Mouse (Mus musculus) gastrocnemius, postnatal 4 days (tissue): ENCODE results near the gene Wdr70. TPM values are rescaled to one million over a fixed set of nuclear protein-coding genes. Genes with fewer than 3 reads are reported as not detected.

Experiments used
- DNase-seq, 2 experiments: peaks; one replicate each; pipeline ENCODE4 v3.0.0; 2021 to 2022; ENCODE audit warnings: low spot score in 2 of 2, mixed read lengths in 2 of 2
- microRNA-seq: library from miRNA; unstranded; fragments of <30 nt; microRNA quantifications from one replicate; pipeline ENCODE4 v1.2.0, GENCODE M21; 2021
- total RNA-seq, 2 experiments: library from RNA; stranded (reverse); gene quantifications; 2 replicates each; pipeline ENCODE4 v1.2.3; 2021

Gene Wdr70
- total RNA-seq, 2 experiments from 2014 or later, result 21.7 to 26.8 TPM

GRCm38 (mm10) chr15:7875879-7876278 is 223.1 kb downstream of the Wdr70 start:
- no peak for DNase-seq

- DNase-seq, result no peak
Measured at GRCm38 (mm10) chr15:7872473-7872872, 226.5 kb downstream of the Wdr70 start.

GRCm38 (mm10) chr15:7865305-7865704 is 233.7 kb downstream of the Wdr70 start:
- DNase-seq, result no peak

DNA sequence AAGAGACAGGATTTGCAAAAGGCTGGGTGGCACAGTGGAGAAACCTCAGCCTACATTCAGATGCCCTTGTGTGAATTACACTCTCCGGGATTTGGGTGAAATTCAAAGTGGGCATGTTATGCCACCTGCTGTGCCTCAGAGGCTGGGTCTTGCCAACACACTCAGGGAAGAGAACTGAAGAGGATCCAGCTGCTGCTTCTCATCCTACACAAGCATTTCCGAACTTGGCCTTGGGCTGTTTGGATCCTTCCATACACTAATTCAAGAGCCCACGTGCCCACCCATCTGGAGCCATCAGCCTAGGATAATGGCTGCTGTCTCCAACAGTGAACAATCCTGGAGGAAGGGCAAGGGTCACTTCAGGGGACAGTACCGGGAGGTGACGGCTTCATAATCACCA is 235.7 kb downstream of the Wdr70 start:
- DNase-seq, result no peak

DNA sequence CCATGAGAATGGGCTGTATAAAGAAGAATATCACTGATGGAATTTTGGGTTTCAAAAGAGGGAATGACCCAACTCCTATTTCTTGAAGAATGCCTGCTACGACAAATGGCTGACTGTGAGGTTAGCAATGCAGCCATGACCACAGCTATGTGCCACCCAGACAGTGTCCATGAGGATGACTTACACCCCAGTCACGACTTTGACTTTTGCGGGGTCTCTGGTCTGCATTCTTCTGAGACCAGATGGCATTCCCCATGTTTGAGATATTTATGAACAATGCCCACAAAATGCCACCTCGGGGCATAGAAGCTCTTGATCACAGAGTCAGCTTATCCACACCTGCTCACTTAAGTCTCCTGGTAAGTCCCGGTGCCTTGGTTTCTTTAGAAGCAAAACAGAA is 236.1 kb downstream of the Wdr70 start:
- DNase-seq, result no peak

GRCm38 (mm10) chr15:7858841-7859240 is 240.2 kb downstream of the Wdr70 start:
- DNase-seq, result no peak

- DNase-seq, result no peak
Measured at GRCm38 (mm10) chr15:7857418-7857817, 241.6 kb downstream of the Wdr70 start.

DNA sequence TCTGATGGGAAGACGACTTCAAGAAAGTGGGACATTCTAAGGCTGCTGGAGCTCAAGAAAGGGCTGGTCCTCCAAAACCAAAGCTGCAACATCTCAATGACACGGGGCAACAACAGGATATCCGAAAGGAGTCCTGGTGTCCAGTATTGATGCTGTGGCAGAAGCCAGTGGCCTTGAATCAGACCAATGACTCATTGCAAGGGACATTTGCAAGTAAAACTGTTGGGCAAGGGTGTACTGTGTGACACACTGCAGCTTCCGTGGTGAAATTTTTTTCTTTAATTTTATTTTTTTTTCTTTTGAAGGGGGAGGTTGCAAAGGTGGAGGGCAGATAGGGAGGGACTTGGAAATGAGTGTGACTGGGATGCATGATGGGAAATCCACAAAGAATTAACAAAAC is 256.6 kb downstream of the Wdr70 start:
- no peak for DNase-seq

DNA sequence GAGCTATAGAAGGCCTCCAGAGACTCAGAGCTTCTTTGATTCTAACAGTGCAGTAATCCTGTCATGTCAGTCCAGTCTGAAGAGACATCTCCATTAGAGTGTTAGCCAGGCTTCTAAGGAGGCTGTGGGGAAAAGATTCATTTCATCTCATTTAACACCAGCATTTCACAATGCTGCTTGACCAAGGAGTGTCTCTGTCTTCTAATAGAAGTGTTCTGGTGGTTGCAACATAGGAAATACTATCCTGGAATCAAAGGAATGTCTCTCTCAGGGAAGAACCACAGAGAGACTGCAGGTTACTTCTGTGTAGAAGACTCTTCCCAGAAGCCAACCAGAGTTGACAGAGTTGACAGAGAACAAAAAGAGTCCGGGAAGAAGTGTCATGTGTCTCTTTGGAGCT is 257.3 kb downstream of the Wdr70 start:
- no peak for DNase-seq

- DNase-seq, result no peak
Measured at GRCm38 (mm10) chr15:7838921-7839309, 260.1 kb downstream of the Wdr70 start.

GRCm38 (mm10) chr15:7838060-7838920 is 260.7 kb downstream of the Wdr70 start:
- DNase-seq, result no peak

DNA sequence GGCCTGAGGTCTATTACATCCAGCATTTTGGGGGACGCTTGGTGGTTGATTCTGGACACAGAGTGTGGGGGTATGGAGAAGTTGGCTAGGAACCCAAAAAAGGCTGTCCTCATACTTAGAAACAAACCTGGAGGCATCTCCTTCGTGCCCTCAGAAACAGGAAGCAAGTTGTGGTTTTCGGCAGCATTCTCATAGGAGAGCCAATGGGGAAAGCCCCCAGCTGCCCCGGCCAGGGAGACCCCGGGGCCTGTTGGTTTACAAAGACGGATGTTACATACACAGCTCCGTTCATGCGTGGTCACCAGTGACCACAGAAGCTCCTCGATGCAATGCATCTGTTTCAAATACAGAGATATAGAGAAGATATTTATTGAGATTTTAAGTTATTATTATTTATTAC is 263.6 kb downstream of the Wdr70 start:
- no peak for DNase-seq

DNA sequence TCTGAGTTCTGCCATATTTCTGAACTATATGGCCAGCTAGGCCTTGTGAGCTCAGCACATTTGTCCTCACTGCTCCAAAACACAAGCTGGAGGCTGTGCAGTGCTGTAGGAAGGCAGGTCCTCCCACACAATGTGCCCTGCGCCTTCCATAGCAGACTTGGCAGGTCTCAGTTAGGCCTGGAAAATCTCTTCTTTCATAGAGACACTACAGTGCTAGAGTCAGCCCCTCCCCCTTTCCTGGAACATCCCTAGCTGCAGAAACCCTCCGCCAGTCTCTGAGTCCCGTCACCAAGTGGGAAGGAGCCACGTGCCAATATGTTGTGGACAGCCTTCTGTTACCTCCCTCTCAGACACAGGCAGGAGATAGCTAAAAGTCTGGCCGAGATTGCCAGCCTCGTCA is 273.5 kb downstream of the Wdr70 start:
- no peak for DNase-seq

DNA sequence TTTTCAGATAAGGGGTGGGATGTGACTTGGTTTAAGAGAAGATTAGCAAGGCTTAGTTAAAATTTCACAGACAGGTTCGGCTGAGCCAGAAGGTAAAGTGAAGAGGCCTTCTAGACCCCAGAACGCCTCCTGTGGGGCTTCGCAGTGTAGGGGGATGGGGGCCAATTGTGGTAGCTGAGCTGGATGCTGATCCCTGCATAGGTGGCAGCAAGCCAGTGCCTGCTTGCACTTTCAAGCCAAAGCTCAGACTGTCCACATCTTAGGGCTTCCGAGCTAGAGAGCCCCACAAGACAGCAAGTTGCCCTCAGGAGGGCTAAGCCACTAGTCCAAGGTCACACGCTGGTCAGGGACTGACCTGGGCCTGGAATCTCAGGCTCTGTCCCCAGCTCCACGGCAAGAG is 275.1 kb downstream of the Wdr70 start:
- no peak for DNase-seq

Small RNAs within 50 kb of the gene (microRNA-seq; reads per million reads assigned to microRNA genes)
- gene Gm27529, result not detected

Other genes starting within 250 kb of the Wdr70 start
- 10 to 100 TPM; 21.5 to 21.6 TPM for gene Nup155, start 10.1 kb upstream of the Wdr70 start, total RNA-seq
- gene Cplane1, start 69.9 kb upstream of the Wdr70 start, total RNA-seq, result 10 to 100 TPM; 13.5 to 14.2 TPM